Mouse (Mus musculus): ENCODE measurements around the gene Il31. TPM values are rescaled to one million over a fixed set of nuclear protein-coding genes. Genes with fewer than 3 reads are reported as not detected.
A peak's percentile ranks its signal among the peaks of the same experiment; 100 is the strongest.
"Not testable (repeated sequence)": the region's sequence is repeated elsewhere in the genome, so short reads cannot be mapped to it uniquely, and the experiment has no call there.

Il31 gene
- not detected for total RNA-seq (2021)

DNA sequence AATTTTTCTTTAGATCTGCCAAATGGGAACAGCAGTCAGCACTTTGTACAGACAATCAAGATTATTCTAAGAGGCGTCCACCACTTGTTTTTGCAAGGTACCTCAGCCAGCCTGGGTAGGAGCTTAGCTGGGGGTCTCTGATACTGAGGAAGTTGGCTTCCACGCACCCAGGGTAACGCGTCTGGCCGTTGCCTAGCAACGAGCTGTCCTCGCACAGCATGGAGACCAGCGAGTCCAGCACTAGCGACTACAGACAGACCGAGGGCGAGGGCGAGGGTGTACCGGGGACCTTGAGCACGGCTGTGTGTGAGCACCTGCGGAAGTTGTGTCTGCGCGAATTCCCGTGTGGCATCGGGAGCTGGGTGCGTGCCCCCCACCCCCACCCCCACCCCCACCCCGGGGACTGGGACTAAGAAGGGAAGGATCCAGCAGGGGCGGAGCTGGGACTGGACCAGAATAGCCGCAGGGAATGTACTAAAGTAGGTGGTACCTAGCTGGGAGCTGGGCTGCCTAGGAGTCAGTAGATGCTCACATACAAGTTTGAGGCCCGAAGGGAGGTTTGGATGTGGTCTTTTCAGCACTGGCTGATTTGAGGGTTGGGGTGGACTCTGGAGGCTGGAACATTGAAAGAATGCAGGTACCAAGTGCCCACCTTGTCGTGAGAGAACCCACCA lies at the start of gene Il31, which contains the start of gene Lrrc43:
Il31 (minus strand) TSS at position 378 of the 674 bp plus-strand sequence.
Lrrc43 (plus strand) TSS at position 194 of the 674 bp plus-strand sequence.
- DNase-seq, result no peak

DNA sequence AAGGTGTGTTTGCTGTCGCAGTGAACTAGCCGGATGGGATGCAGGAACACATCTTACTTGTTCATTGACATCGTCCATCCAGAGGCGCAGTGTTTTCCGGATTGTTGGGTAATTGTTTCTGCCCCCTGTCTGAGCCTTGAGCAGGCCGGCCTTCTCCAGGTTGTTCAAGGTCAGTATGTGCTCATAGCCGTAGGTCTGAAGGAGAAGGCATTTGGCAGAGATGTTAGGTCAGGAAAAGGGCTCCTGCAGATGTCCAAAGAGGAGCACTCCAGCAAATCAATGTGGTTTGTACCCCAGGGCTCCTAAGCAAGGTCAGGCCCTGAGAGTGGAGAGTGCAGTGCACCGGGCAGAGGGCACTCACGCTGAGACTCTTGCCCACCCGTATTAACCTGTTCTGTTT lies 44.5 kb upstream of the Il31 start:
- DNase-seq, result no peak

DNA sequence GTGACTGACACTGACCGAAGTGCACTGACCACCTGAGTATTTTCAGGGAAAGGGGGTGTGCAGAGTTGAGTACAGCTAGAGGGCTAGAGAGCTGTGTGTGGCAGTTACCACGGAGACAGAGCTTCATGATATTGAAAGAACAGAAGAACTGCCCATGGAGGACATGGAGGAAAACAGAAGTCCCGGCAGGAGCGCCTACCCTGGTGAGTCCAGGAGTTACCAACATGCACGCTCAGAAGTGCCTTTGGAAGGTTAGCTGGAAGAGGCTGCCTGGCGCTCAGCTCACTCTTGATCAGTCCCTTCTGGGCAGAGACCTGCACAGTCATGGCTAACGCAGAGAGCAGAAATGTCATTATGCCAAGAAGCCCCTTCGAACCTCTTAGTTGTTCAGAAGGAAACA lies 40.8 kb upstream of the Il31 start:
- DNase-seq, result no peak

DNA sequence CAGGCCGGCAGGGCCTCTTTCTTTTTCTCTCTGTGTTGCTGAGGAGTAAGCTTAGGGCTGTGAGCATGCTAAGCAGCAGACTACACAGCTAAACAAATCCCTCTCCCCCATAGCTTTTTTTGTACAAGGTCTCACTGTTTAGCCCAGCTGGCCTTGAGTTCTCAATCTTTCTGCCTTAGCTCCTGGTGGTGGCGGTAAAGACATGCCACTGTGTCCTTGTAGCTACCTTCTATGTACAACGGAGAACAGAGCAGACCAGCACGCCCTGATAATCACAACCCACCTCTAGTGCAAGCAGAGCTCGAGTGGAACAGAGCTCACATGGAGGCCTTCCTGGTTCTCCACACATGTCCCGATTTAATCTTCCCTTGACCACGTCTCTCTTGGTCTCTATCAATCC lies 39.4 kb upstream of the Il31 start:
- DNase-seq, result no peak

DNA sequence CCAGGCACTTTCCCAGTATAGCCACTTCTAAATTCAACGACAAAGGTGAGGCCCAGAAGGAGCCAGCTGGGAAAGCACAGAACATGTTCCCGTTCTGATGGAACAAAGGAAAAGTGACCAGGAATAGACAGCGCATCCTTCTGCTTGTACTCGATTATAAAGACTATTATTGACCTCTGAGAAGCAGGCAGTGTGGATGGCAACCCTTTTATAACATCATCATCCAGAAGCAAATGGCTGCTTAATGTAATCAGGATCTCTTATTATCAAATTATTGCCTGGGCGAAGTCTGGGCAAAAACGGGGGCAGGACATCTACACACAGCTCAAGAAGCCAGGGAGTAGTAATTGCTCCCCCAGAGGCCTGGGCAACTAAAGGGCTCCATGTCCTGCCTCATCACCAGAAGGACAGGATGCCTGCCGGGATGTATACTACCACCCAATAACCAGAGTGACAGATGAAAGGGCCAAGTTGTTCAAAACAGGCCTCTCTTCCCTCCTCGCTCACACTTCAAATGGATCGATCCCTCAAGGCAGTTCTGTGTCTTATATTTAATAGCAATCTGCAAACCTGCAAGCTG lies 36.7 kb upstream of the Il31 start:
- no peak for DNase-seq

DNA sequence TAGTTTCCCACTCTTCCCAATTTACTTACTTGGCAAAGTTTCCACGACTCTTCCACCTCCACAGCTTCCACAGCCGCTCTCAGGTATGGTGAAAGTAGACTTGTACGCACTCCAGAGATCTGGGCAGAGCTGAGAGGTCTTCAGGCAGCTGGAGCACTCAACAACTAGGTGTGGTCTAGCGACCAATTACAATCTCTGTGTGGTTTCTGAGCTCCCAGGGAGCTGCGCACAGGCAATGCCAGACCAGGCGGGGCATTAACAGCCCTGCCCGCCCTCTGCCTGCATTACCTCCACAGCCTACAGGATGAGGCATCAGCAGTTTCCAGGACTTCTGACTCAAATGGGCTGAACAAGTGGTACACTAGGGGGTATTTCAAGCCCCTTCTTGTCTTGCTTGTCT lies 36.0 kb upstream of the Il31 start, which contains the start of gene Gm49027:
Gm49027 (minus strand) TSS at position 208 of the 400 bp plus-strand sequence.
- no peak for DNase-seq

DNA sequence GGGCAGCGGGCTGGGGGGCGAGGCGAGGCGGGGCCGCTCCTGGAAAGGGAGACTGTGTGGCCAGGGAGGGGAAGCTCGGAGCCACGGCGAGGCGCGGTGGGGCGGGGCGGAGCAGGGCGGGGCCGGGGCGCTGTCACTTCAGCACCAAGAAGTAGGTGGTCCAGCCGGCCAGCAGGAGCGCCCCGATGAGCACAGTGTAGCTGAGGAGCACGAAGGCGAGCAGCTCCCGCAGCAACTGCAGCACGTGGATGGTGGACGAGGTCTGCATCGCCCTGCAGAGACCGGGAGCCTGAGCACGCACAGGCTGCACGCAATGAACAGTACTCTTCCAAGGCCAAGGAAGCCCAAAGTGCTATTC lies 35.1 kb upstream of the Il31 start:
- DNase-seq, result no peak

DNA sequence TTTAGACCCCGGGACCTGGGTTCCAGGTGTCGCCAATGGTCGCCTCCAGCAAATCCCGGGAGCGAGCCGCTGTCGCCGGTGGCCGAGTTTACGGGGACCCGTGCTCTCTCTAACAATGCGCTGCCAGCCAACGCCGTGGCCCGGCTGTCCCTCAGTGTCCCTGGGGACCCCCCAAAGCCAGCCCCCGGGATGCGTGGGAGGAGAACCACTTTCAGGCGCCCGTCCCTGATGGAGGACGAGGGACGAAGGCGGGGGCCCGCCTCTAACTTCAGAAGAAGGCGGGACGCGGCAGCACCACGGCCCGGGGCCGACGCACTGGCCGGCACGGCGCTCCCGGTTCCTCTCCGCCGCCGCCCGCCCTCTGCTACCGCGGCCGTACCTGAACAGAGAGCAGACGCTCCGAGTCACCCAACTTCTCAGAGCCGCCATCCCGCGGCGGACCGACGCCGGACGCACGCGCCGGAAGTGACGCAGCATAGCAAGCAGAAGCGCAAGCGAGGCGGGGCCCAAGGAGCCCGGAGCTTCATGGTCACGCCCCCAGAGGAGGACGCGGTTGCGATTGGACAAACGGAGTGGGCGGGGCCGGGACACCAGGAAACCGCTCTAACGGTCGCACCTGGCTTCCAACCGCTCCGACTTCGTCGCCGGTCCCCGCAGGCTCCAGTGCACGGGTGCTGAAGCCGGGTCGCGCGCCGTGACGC lies 34.6 kb upstream of the Il31 start, which contains the start of gene Diablo:
Diablo (minus strand) TSS at position 485 of the 701 bp plus-strand sequence.
- peak; percentile 97 for DNase-seq

DNA sequence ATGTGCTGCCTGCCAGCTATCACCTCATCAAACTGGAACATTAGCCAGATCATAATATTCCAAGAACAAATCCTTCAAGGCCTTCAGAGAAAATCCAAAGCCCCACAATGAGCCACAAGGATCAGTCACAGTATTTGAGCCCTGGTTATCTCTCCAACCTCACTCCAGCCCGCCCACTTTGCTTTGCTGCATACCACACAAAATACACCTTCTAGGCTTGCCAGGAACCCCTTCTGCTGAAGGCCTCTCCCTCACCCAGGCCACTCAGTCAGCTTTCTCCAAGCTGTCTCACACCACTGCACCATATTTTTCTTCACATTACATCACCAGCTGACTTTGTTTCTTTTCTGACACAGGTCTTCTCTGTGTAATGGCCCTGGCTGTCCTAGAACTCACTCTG lies 32.9 kb upstream of the Il31 start:
- no peak for DNase-seq

DNA sequence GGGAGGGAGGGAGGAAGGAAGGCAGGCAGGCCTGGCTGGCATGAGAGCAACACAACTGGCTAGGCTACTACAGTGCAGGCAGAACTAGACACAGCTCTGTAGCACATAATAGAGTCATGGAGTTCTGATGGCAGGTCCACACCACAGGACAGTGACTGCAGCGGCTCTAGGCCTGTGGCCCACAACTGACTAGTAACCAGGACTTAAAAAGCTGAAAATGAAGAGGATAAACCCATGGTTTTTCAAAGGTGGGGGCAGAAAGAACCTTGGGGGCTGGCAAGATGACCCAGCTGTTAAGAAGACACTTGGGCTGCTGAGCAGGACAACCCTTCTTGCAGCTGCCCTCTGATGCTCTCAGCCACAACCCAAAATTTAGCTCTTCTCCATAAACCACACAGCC lies 32.3 kb upstream of the Il31 start:
- no peak for DNase-seq

DNA sequence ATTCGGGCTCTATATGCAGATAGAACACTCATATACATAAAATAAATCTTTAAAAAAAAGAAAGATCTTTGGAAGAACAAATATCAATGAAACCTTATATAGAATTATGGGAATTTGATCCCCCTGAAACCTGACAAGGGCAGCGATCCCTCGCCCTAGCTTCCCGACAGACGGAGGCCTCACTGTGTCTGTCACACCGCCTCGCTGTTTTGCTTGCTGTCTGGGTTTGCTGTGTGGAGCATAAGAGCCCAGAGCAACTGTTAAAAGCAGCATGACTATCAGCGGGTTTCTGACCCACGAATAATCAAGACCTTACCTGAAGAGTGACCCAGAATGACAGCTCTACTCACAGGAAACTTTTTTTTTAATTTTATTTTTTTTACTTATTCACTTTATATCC lies 31.4 kb upstream of the Il31 start:
- DNase-seq, result no peak

DNA sequence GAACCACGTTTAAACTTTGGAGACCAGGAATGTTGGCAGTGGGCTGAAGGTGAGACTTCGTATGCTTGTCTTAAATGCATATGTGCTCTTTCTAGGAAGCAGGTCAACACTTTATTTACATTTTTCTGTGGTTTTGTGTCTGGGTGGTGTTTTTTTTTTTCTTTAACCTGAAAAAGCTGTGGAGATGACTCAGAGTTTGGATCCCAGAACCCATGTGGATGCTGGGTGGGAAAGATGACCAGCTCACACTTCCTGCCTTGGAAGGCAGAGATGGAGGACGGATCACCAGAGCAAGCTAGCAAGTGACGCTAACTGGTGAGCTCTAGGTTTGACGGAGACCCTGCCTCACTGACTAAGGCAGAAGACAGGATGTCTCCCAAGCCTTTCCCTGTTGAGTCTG lies 25.6 kb upstream of the Il31 start:
- no peak for DNase-seq

DNA sequence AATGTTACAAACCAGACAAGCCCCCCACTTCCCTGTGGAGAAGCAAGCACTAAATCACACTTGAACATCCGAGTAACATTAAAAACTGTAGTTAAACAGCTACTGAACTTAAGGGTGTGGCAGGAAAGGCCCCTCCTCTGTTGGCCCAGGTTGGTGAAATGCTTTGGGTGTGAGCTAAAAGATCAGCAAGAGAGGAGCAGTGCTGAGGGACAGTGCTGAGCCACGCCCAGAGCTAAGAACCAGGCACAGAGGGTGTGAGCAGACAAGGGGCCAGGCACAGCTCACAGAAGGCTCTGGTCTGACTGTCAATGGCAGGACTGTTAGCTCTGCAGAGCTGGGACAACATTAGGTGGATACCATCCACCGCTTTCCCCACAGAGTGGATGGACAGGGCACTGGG lies 22.8 kb upstream of the Il31 start:
- DNase-seq, result no peak

DNA sequence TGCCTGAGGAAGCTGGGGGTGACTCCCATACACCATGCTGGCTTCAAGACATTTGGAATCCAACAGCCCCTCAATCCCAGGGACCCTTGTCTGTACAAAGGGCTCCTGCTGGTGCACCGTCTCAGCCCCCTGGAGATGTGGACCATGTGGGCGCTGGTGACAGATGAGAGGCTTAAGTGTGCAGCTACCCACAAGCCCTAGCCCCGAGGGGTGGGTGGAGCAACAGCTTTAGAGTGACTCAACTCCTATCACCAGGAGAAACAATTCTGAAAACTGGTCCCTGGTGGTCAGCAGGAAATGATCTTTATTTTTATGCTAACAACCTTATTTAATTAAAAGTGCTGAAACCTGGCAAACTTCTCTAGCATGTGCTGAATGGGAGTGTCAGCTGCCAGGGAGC lies 22.1 kb upstream of the Il31 start:
- not testable (repeated sequence) for DNase-seq

DNA sequence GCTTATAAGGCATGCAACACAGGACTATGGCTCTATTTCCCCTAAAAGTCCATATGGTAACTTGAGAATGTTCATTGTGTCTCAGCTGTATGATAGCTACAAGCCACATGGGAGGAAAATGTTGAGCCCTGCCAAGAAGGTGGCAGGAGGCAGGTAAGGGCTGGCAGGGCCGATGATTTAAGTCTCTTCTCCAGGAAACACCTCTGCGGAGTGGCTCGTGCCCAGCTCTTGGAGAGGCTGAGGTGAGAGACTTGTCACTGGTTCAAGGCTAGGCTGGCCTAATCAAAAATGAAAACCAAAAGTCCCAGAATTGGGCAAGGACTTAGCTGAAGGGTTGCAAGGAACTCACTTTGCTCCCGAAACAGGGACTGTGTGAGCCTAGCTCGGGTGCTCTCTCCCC lies 20.9 kb upstream of the Il31 start, which contains the start of gene B3gnt4:
B3gnt4 (plus strand) TSS at position 301 of the 400 bp plus-strand sequence.
- DNase-seq, result no peak

DNA sequence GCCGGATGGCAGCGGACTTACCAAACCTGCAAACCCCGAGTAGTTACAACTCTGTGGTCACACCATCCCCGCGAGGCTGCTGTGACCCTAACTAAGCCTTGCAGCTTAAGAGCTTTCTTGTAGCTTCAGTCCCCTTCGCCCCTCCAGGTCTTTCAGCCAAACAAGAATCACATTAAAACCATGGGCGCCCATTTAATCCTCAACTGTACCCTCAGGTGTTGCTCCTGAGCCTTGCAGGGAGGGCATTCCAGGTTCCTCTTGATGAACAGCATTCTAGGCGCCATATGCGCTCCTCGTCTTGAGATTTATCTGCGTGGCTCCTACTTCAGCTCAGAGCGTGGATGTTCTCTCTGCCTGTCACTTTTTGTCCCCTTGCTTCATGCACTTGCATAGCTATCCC lies 19.6 kb upstream of the Il31 start:
- DNase-seq, result no peak

DNA sequence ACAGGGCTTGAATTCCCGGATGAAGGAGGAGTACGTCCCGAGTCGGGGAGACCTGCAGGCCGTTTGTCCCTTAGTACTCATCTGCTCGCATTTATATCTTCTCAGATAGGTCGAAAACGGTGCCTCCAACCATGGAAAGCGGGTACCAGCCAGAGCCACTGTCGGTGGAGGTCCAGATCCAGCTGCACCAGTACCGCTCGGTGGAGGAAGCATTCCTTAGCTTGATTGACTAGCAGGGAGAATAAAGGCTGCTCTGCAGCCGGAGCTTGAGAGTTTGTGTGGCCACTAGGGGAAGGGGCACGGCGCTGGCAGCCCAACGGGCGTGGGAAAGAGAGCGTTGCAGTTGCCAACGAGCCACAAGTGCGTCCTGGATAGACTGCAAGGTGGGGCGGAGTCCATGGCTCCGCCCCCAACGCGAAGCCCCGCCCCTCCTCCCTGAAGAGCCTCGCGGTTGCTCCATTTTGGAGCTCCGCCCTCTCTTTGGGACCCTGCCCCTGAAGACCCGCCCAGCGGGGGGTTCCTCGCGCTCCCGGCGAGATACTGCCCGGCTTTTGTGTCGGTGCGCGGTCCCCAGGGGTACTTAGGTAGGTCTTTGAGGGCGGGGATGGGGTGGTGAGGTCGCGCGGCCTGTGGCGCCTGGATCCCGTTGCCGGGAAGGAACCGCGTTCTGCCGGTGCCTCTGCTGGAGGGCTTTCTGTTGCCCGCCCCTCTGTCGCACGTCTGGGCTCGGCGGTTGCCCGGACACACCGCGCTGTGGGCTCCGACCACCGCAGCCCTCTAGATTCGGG lies 18.8 kb upstream of the Il31 start:
- DNase-seq, result peak; percentile 80

DNA sequence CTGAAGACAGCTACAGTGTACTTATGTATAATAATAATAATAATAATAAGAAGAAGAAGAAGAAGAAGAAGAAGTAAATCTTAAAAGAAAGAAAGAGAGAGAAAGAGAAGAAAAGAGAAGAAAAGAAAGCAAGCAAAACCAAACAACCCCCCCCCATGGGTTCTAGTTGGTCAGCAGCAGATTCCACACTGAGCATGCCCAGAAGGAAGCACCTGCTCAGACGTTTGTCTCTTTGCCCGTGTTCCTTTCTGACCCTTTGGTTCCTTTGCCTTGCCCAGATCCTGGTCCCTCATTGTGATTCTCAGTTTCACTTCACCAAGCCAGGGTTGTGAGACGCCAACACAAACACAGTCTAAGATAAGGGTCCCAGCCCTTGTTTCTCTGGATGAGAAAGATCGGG lies 12.7 kb upstream of the Il31 start:
- no peak for DNase-seq

DNA sequence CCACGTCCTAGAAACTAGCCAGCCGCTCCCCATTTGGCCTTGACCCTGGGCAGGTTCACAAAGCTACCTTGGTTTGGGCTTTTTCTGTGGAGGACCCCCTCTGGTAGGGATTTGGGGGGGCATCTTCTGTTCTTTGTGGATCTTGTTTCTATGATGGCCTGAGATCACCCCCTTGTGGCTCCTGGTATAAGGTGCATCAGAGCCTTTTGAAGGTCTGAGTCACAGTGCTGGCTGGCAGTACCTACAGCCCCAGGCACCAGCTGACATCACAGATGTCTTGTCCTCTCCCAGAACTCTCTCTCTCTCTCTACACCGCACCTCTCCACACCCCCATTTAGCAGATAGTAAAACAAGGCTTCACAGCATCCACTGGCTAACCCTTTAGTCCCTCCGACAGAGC lies 10.4 kb upstream of the Il31 start:
- DNase-seq, result peak; percentile 36 to 37

DNA sequence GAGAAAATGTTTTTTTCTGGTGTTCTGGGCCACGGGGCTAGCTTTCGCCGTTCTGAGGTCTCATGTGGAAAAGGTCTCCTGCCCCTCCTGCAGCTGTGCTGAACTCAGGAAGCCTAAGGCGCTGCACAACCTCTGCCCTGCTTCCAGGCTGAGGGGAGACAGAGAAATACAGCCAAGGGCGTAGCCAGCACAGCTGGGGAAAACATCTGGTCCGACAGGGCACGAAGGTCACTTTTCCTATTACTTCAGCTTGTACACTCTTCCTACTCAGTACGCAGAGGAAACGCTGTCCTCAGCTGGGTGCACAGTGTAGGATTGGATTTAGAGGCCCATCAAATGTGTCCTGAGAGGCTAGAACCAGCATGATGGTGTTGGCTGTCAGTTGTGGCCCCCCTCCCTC lies 646 bp upstream of the Il31 start:
- DNase-seq, result no peak

DNA sequence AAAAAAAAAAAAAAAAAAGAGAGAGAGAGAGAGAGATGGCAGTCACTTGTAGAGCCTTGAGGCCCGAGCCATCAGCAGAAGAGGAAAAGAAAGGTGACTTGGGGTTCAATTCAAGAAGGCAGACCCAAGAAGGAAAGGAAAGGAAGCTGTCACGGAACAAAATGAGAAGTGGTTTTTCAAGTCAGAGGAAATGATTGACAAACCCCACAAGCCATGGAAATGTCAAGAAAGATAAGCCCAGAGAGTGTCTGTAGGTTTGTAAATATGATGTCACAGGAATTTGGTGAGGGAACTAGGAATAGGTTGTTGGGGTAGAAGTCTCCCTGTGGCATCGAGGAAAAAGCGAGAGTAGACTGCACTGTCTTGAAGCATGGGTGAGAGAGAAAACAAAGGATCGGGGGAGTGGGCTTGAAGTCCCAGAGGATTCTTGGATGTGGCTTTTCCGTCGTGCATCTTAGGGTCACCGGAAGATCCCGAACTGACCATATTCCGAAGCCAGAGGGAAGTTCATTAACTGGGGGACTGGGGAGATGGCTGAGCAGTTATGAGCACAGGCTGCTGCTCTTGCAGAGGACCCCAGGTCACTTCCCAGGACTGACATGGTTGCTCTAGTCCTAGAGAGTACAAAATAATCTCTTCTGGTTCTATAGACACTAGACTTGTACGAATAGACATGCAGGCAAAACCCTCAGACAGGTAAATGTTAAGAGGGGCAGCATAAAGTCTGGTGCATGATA lies 1.5 kb downstream of the Il31 start:
- no peak for DNase-seq

DNA sequence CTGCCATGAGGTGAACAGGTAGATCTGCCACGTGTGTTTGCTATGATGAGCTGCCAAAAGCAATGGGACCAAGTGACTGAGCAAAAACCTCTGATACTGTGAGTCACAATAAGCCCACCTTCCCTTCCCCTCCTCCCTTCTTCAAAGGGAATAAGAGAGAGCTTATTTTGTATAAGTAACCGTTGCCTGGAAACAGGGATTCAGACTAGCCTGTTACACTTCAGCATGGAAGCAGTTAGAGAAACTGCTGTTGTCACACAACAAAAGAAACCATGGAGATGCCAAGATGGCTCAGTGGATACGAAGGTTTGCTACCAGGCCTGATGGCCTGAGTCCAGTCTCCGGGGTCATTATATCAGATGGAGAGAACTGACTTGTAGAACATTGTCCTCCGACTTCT lies 15.5 kb downstream of the Il31 start:
- DNase-seq, result no peak

All from layer of hippocampus, postnatal 36 days (tissue).